Mouse (Mus musculus) granulocyte monocyte progenitor cell, adult 5-6 weeks (primary cell): ENCODE data around the gene Acsl5. TPM values are rescaled to one million over a fixed set of nuclear protein-coding genes. Genes with fewer than 3 reads are reported as not detected.

Source experiments
- ATAC-seq: replicated peaks from 2 replicates; pipeline ENCODE4 v1.8.0; 2016; ENCODE audit warnings: mild to moderate bottlenecking, moderate TSS enrichment, inconsistent platforms; ENCODE audit not compliant: poor library complexity, severe bottlenecking
- total RNA-seq, 2 experiments: library from RNA; stranded (forward) in 1 of 2; stranded (reverse) in 1 of 2; fragments of 200-712, 200-1000 nt in 1 of 2; fragments of >200 nt in 1 of 2; fragmentation: Nextera tagmentation in 1 of 2; gene quantifications; 2 replicates each; pipeline ENCODE4 v1.2.3; 2014 to 2017

The Acsl5 gene
- 68.6 and 120 TPM in 2 replicates for total RNA-seq (2014; fragmentation: Nextera tagmentation)
- 127 and 204 TPM in 2 replicates for total RNA-seq (2017)

GRCm38 (mm10) chr19:55251383-55252124 lies at the start of gene Acsl5:
Gene Acsl5 (plus strand): TSS chr19:55251938.
- no peak for ATAC-seq

- peak; percentile 79 for ATAC-seq
Observed at GRCm38 (mm10) chr19:55206482-55207138, 45.1 kb upstream of the Acsl5 start.

GRCm38 (mm10) chr19:55207205-55207604 lies 44.5 kb upstream of the Acsl5 start:
- ATAC-seq, result no peak

- ATAC-seq, result no peak
Observed at GRCm38 (mm10) chr19:55207746-55208538, 43.8 kb upstream of the Acsl5 start.

- no peak for ATAC-seq
Observed at GRCm38 (mm10) chr19:55208654-55209053, 43.1 kb upstream of the Acsl5 start.

- ATAC-seq, result no peak
Observed at GRCm38 (mm10) chr19:55209084-55209483, 42.7 kb upstream of the Acsl5 start.

- ATAC-seq, result no peak
Observed at GRCm38 (mm10) chr19:55211698-55212097, 40.0 kb upstream of the Acsl5 start.

GRCm38 (mm10) chr19:55213617-55214340 lies 38.0 kb upstream of the Acsl5 start:
- ATAC-seq, result no peak

- no peak for ATAC-seq
Observed at GRCm38 (mm10) chr19:55216876-55217275, 34.9 kb upstream of the Acsl5 start.

- ATAC-seq, result no peak
Observed at GRCm38 (mm10) chr19:55217365-55217764, 34.4 kb upstream of the Acsl5 start.

- ATAC-seq, result peak; percentile 96
Observed at GRCm38 (mm10) chr19:55218192-55218739, 33.5 kb upstream of the Acsl5 start.

GRCm38 (mm10) chr19:55218741-55219221 lies 33.0 kb upstream of the Acsl5 start:
- ATAC-seq, result 0 out of 2 replicates have a peak, but pooled peaks have one; percentile 2

GRCm38 (mm10) chr19:55219359-55219758 lies 32.4 kb upstream of the Acsl5 start:
- ATAC-seq, result no peak

GRCm38 (mm10) chr19:55221208-55221607 lies 30.5 kb upstream of the Acsl5 start:
- ATAC-seq, result no peak

GRCm38 (mm10) chr19:55222268-55222667 lies 29.5 kb upstream of the Acsl5 start:
- ATAC-seq, result no peak

GRCm38 (mm10) chr19:55226621-55227020 lies 25.1 kb upstream of the Acsl5 start:
- ATAC-seq, result no peak

- ATAC-seq, result peak; percentile 79
Observed at GRCm38 (mm10) chr19:55227135-55227534, 24.6 kb upstream of the Acsl5 start.

GRCm38 (mm10) chr19:55231081-55231480 lies 20.7 kb upstream of the Acsl5 start:
- ATAC-seq, result no peak

- ATAC-seq, result peak; percentile 82
Observed at GRCm38 (mm10) chr19:55232136-55232535, 19.6 kb upstream of the Acsl5 start.

- ATAC-seq, result no peak
Observed at GRCm38 (mm10) chr19:55236026-55236425, 15.7 kb upstream of the Acsl5 start.
